Mouse (Mus musculus): ENCODE results near the gene Cdca8.

The Cdca8 gene

DNA sequence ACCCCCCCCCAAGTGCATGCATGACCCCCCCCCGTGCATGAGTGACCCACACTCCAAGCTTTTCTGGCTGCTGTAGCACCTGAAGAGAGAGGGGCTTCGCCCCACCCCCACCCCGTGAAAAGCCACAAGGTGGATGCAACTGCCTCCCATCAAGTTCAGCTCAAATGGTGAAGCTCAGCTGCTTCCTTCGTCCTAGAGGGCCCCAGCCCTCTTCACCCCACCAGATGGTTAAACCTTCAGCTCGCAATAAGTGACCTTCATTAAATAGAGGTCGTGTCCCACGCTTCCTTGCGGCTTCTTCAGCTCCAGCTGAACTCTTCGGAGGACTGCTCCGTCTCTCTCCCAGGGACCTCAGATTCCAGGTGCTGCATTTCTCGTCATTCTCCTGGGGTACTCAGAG, 58.5 kb downstream of the Cdca8 start, which contains the start of gene Epha10:
Gene Epha10 (plus strand): TSS at position 301 of the 400 bp plus-strand sequence.
- no peak for DNase-seq (ENCODE audit: low spot score)

DNA sequence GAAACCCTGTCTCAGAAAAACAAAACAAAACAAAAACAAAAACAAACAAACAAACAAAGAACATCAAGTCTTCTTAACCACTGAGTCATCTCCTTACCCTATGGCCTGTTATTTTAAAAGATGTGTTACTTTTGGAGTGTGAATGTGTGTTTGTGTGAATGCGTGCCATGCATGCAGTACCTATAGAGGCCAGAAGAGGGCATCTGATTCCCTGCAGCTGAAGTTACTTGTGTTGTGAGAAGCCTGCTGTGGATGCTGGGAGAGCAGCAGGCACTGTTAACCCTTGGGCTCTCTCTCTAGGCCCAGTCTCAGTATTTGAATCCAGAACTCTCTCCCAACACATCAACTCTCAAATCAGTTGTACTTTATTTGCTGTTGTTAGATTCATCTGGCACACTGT, 66.4 kb downstream of the Cdca8 start:
- DNase-seq (ENCODE audit: low spot score) = no peak

All from ovary, postnatal 36 days (tissue).